Mouse (Mus musculus): ENCODE data around the gene Cltb. TPM values are rescaled to one million over a fixed set of nuclear protein-coding genes. Genes with fewer than 3 reads are reported as not detected.

The Cltb gene
- polyA plus RNA-seq, 1 experiment from 2014 or later, result 54.8 TPM

GRCm38 (mm10) chr13:54603501-54603900 is 7.6 kb downstream of the Cltb start:
- Histone ChIP-seq H3K9me3 (replicated peaks; ENCODE audit: control insufficient read depth, low read length) (no peaks in the 10 kb centered on the region), H3K9ac (ENCODE audit: low read length) (no peak overlapping the region), H3K36me3 (ENCODE audit: control insufficient read depth, insufficient read depth) (peaks cover 2% of the 10 kb centered on the region; the same call in 1 of the 2 replicates), H3K4me1 (ENCODE audit: control insufficient read depth, insufficient read depth, low read length) (no peaks in the 10 kb centered on the region), H3K4me2 (ENCODE audit: low read depth, low read length) (no peak overlapping the region), H3K27me3 (ENCODE audit: control insufficient read depth, insufficient read depth, low read length) (no peaks in the 10 kb centered on the region), H3K4me3 (ENCODE audit: low read length) (no peak overlapping the region), H3K27ac (ENCODE audit: low read length) (no peak overlapping the region)
- no peak for ATAC-seq (replicated peaks; ENCODE audit: extremely low read depth, insufficient read depth, low FRiP score)

DNA sequence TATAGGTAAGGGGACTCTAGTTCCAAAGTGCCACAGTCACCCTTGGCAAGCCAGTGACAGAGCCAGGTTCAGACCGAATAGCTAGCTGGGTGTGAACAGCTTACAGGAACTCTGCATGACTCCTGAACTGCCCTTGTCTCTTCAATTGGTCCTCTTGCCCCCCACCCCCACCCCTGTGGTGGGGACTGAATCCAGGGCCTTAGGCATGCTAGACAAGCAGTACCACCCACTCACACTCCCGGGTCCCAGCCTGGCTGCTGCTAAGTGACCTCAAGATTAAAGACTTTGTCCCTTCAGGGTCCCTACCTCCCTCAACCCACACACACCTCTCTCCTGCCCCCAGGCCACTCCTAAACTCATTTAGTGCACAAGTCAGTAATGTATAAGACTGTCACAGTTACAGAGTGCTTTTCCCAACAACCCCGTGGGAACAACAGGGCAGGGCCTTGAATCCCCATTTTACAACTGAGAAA is 8.5 kb downstream of the Cltb start:
- no peak overlapping the region for H3K27ac ChIP-seq (ENCODE audit: low read length)
- ATAC-seq (replicated peaks; ENCODE audit: extremely low read depth, insufficient read depth, low FRiP score), result no peak
- peaks cover 2% of the 10 kb centered on the region; the same call in 1 of the 2 replicates for H3K36me3 ChIP-seq (ENCODE audit: control insufficient read depth, insufficient read depth)
- no peak overlapping the region for H3K4me2 ChIP-seq (ENCODE audit: low read depth, low read length)
- no peak overlapping the region for H3K4me3 ChIP-seq (ENCODE audit: low read length)
- peaks cover 3% of the 10 kb centered on the region; the same call in 1 of the 2 replicates for H3K4me1 ChIP-seq (ENCODE audit: control insufficient read depth, insufficient read depth, low read length)
- H3K9ac ChIP-seq (ENCODE audit: low read length), result no peak overlapping the region
- H3K27me3 ChIP-seq (ENCODE audit: control insufficient read depth, insufficient read depth, low read length), result no peaks in the 10 kb centered on the region
- WGBS, result 55% methylated on average over 3 of the region's 3 CpGs
- H3K9me3 ChIP-seq (replicated peaks; ENCODE audit: control insufficient read depth, low read length), result no peaks in the 10 kb centered on the region

DNA sequence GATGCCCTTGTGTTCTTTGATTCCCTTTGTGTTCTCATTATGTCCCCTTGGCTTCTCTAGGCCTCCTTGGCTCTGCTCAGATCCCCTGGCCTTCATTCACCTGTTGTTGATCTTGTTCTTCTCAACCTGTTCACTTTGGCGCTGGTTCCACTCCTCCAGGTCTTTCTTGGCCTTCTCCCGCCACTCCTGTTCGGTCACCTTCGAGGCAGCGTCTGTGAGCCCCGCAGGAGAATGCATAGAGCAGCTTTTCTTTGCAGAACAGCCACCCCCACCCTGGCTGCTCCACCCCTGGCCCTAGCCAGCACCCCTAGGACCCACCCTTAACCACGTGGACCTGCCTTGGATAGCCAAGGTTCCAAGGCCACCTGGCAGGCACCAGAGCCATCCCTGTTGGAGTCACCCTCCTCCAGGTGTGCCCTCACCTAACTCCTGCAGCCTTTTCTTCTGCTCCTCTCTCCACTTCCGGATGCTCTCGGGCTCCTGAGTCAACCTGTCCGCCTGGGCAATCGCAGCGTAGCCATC is 12.5 kb downstream of the Cltb start:
- H3K9ac ChIP-seq (ENCODE audit: low read length), result no peak overlapping the region
- H3K4me3 ChIP-seq (ENCODE audit: low read length), result no peak overlapping the region
- no peaks in the 10 kb centered on the region for H3K27me3 ChIP-seq (ENCODE audit: control insufficient read depth, insufficient read depth, low read length)
- no peaks in the 10 kb centered on the region for H3K9me3 ChIP-seq (replicated peaks; ENCODE audit: control insufficient read depth, low read length)
- 86% methylated on average over 12 of the region's 12 CpGs for WGBS
- ATAC-seq (replicated peaks; ENCODE audit: extremely low read depth, insufficient read depth, low FRiP score), result no peak
- peaks cover 3% of the 10 kb centered on the region; the same call in 1 of the 2 replicates for H3K36me3 ChIP-seq (ENCODE audit: control insufficient read depth, insufficient read depth)
- no peak overlapping the region for H3K4me2 ChIP-seq (ENCODE audit: low read depth, low read length)
- no peak overlapping the region for H3K27ac ChIP-seq (ENCODE audit: low read length)
- H3K4me1 ChIP-seq (ENCODE audit: control insufficient read depth, insufficient read depth, low read length), result peaks cover 25% of the 10 kb centered on the region

DNA sequence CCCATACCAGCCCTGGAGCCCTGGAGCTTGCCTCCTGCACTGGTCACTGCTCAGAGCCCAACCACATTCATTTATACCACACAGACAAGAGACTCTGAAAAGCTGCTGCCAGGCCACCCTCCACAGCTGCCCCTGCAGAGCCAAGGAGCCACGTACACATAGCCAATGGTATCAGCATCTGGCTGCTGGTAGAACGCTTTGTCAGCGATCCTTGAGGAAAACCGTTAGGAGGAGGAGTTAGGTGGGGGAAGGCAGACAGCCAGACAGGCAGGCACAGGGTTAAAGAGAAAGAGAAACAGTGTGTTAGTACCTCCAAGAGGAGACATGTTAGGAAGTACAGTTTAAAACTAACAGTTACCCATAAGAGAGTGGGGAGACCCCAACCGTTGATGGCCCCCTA is 14.3 kb downstream of the Cltb start:
- peaks cover 26% of the 10 kb centered on the region for H3K4me1 ChIP-seq (ENCODE audit: control insufficient read depth, insufficient read depth, low read length)
- no peaks in the 10 kb centered on the region for H3K9me3 ChIP-seq (replicated peaks; ENCODE audit: control insufficient read depth, low read length)
- no peak for ATAC-seq (replicated peaks; ENCODE audit: extremely low read depth, insufficient read depth, low FRiP score)
- no peak overlapping the region for H3K4me3 ChIP-seq (ENCODE audit: low read length)
- no peaks in the 10 kb centered on the region for H3K27me3 ChIP-seq (ENCODE audit: control insufficient read depth, insufficient read depth, low read length)
- peak overlapping the region; percentile 85 for H3K27ac ChIP-seq (ENCODE audit: low read length)
- peaks cover 5% of the 10 kb centered on the region; the same call in 1 of the 2 replicates for H3K36me3 ChIP-seq (ENCODE audit: control insufficient read depth, insufficient read depth)
- 39% methylated on average over 5 of the region's 5 CpGs for WGBS
- H3K9ac ChIP-seq (ENCODE audit: low read length), result 0 out of 2 replicates have a peak overlapping the region, but pooled peaks have one; percentile 11
- H3K4me2 ChIP-seq (ENCODE audit: low read depth, low read length), result peak overlapping the region; percentile 43; the same call in 1 of the 2 replicates

GRCm38 (mm10) chr13:54596107-54596690 is 14.9 kb downstream of the Cltb start:
- Histone ChIP-seq H3K36me3 (ENCODE audit: control insufficient read depth, insufficient read depth) (peaks cover 5% of the 10 kb centered on the region; the same call in 1 of the 2 replicates), H3K4me3 (ENCODE audit: low read length) (peak overlapping the region; percentile 0; the same call in 1 of the 2 replicates), H3K4me1 (ENCODE audit: control insufficient read depth, insufficient read depth, low read length) (peaks cover 33% of the 10 kb centered on the region), H3K27me3 (ENCODE audit: control insufficient read depth, insufficient read depth, low read length) (no peaks in the 10 kb centered on the region), H3K9ac (ENCODE audit: low read length) (0 out of 2 replicates have a peak overlapping the region, but pooled peaks have one; percentile 0), H3K27ac (ENCODE audit: low read length) (peak overlapping the region; percentile 85), H3K9me3 (replicated peaks; ENCODE audit: control insufficient read depth, low read length) (no peaks in the 10 kb centered on the region), H3K4me2 (ENCODE audit: low read depth, low read length) (peak overlapping the region; percentile 43)
- peak; percentile 74 for ATAC-seq (replicated peaks; ENCODE audit: extremely low read depth, insufficient read depth, low FRiP score)
- WGBS, result 36% methylated on average over 8 of the region's 8 CpGs

GRCm38 (mm10) chr13:54593617-54594016 is 17.5 kb downstream of the Cltb start:
- no peak overlapping the region for H3K4me3 ChIP-seq (ENCODE audit: low read length)
- no peak overlapping the region for H3K4me2 ChIP-seq (ENCODE audit: low read depth, low read length)
- ATAC-seq (replicated peaks; ENCODE audit: extremely low read depth, insufficient read depth, low FRiP score), result no peak
- no peaks in the 10 kb centered on the region for H3K9me3 ChIP-seq (replicated peaks; ENCODE audit: control insufficient read depth, low read length)
- peaks cover 44% of the 10 kb centered on the region for H3K4me1 ChIP-seq (ENCODE audit: control insufficient read depth, insufficient read depth, low read length)
- H3K36me3 ChIP-seq (ENCODE audit: control insufficient read depth, insufficient read depth), result peaks cover 3% of the 10 kb centered on the region; the same call in 1 of the 2 replicates
- no peak overlapping the region for H3K9ac ChIP-seq (ENCODE audit: low read length)
- 93% methylated on average over 11 of the region's 11 CpGs for WGBS
- no peak overlapping the region for H3K27ac ChIP-seq (ENCODE audit: low read length)
- H3K27me3 ChIP-seq (ENCODE audit: control insufficient read depth, insufficient read depth, low read length), result no peaks in the 10 kb centered on the region

DNA sequence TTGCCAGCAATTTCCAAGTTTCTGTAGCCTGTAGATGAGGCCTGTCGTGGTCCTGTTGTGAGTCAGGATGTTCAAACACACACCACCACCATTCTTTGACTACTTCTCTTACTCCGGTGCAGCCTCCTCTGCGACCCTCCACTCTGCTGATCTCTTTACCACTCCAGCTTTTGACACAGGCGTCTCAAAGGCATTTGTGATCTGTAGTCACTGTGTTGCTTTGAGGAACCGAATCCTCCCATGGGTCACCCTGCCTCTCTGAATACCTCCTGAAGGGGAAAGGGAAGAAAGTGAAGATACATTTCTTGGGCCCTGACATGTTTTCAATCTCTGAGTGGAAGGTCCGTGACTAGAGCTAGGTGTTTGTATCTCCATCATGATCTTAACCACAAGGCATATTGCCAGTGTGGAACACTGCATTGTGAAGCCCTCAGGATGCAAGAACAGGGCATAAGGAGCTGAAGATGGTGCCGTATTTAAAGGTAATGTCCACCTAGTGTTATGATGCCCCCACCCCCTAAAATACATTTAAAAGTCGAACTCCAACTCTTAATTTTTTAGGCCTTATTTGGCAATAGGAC is 19.3 kb downstream of the Cltb start:
- no peak for ATAC-seq (replicated peaks; ENCODE audit: extremely low read depth, insufficient read depth, low FRiP score)
- no peak overlapping the region for H3K4me3 ChIP-seq (ENCODE audit: low read length)
- no peaks in the 10 kb centered on the region for H3K27me3 ChIP-seq (ENCODE audit: control insufficient read depth, insufficient read depth, low read length)
- H3K27ac ChIP-seq (ENCODE audit: low read length), result no peak overlapping the region
- peaks cover 8% of the 10 kb centered on the region; the same call in 1 of the 2 replicates for H3K36me3 ChIP-seq (ENCODE audit: control insufficient read depth, insufficient read depth)
- no peaks in the 10 kb centered on the region for H3K9me3 ChIP-seq (replicated peaks; ENCODE audit: control insufficient read depth, low read length)
- H3K9ac ChIP-seq (ENCODE audit: low read length), result no peak overlapping the region
- H3K4me1 ChIP-seq (ENCODE audit: control insufficient read depth, insufficient read depth, low read length), result peaks cover 34% of the 10 kb centered on the region
- H3K4me2 ChIP-seq (ENCODE audit: low read depth, low read length), result peak overlapping the region; percentile 86
- WGBS, result 87% methylated on average over 8 of the region's 8 CpGs

GRCm38 (mm10) chr13:54589996-54590951 is 20.9 kb downstream of the Cltb start, which contains the start of the genes Nop16 and Higd2a:
Nop16 (minus strand) TSS chr13:54590090.
Higd2a (plus strand) TSS chr13:54590207.
- peak within 1 kb of the TSS; percentile 93 for H3K4me3 ChIP-seq (ENCODE audit: low read length)
- peaks cover 19% of the 10 kb centered on the region for H3K4me1 ChIP-seq (ENCODE audit: control insufficient read depth, insufficient read depth, low read length)
- peak; percentile 98 for ATAC-seq (replicated peaks; ENCODE audit: extremely low read depth, insufficient read depth, low FRiP score)
- no peaks in the 10 kb centered on the region for H3K9me3 ChIP-seq (replicated peaks; ENCODE audit: control insufficient read depth, low read length)
- peak within 1 kb of the TSS; percentile 74 for H3K27ac ChIP-seq (ENCODE audit: low read length)
- under 1% methylated on average over 51 of the region's 51 CpGs for WGBS
- H3K36me3 ChIP-seq (ENCODE audit: control insufficient read depth, insufficient read depth), result peaks cover 15% of the 10 kb centered on the region
- H3K9ac ChIP-seq (ENCODE audit: low read length), result peak within 1 kb of the TSS; percentile 92
- peak within 1 kb of the TSS; percentile 86 for H3K4me2 ChIP-seq (ENCODE audit: low read depth, low read length)
- no peaks in the 10 kb centered on the region for H3K27me3 ChIP-seq (ENCODE audit: control insufficient read depth, insufficient read depth, low read length)
